Mouse (Mus musculus) bone marrow, adult 2 months (tissue): ENCODE measurements around the gene Cog4.

ENCODE experiments used
- CTCF ChIP-seq: fragments of 200-500 bp; IDR thresholded peaks from 2 replicates; pipeline ENCODE4 v1.5.1; 2011; ENCODE audit warnings: low read length, control low read depth; ENCODE audit not compliant: control insufficient read depth, insufficient read depth
- POLR2A ChIP-seq: fragments of 200-500 bp; IDR thresholded peaks from 2 replicates; pipeline ENCODE4 v1.6.1; 2011; ENCODE audit warnings: low read depth, mild to moderate bottlenecking, control low read depth, low read length, borderline replicate concordance; ENCODE audit not compliant: control insufficient read depth

DNA sequence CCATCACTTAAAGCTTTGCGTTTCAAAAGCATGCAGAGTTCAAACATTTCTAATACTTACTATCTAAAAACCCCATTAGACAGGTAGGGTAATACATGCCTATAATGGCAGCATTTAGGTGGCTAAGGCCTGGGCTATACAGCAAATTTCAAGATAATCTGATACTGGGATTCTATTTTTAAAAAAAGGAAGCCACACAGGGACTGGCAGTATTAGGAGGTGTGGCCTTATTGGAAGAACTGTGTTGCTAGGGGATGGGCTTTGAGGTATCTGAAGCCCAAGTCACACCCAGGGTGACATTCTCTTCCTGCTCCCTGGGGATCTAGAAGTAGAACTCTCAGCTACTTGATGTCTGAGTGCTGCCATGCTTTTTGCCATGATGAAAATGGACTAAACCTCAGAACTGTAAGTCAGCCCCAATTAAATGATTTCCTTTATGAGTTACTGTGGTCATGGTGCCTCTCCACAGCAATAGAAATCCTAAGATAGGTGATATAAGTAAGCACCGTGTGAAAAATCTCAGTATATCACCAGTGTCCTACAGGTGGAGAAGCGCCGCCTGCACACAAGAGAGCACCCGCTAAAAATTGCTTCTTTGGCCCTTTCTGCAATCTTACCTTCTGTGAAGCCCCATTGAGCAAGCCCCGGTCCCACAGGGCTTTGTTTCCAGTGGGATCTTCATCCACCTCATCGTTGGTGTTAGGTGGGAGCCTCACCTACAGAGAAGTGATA is 33.9 kb upstream of the Cog4 start:
- TF ChIP-seq CTCF: no peak
- TF ChIP-seq POLR2A: no peak
